Mouse (Mus musculus) thymus, postnatal 4 days (tissue): ENCODE measurements around the gene Rnf207.

Experiments
- DNase-seq: peaks from one replicate; pipeline ENCODE4 v3.0.0; 2021

Rnf207 gene

DNA sequence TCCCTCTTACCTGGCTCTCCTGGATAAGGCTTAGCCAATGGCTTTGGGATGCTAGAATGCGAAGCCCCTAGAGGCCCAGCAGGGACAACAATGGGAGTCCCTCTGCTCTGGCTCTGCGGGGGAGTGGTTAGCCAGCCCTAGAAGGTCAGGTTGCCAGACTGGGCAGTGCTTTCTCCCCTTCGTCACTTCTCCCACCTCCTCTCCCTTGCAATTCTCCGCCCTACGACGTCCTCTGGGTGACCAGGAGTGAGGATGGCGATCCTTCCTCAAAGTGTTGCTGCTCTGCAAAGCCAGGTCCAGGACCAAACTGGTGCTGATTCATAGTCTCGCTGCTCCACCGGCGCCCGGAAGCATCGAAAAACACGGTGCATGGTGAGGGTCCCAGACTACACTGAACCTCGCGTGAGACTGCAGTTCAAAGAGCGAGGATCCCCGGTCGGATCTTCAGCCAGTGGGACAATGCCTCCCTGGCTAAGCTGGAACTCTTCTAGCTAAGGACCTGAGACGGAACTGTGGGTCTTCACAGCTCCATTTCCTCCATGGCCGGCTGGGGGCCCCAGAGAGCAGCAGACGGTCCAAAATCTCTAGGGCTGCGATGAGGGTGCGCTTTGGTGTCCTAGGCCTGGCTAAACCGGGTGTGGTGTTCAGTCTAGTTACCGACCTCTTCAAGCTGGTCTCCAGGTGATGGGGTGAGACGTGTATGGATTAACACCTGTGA is at the start of gene Rnf207:
Gene Rnf207, minus strand, starts transcription at position 477 of the 718 bp plus-strand sequence.
- peak; percentile 68 for DNase-seq

DNA sequence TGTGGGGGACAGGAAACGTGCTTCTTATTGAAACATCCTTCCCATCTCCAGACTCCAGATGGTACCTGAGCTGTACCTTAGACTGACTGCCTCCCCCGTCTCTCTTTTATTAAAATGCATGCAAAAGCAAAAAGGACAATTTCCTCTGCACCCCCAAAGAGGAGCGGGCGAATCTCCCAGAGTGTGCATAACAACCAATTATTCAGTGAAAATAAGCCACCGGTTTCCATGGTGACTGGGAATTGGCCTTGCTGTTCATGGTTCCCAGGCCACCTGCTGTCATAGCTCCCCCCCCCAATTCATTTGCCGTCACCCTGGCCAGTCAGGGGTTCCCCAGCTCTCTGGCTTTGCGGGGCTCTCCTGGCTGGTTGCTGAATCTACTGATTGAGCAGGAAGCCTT is 46.4 kb upstream of the Rnf207 start:
- no peak for DNase-seq

DNA sequence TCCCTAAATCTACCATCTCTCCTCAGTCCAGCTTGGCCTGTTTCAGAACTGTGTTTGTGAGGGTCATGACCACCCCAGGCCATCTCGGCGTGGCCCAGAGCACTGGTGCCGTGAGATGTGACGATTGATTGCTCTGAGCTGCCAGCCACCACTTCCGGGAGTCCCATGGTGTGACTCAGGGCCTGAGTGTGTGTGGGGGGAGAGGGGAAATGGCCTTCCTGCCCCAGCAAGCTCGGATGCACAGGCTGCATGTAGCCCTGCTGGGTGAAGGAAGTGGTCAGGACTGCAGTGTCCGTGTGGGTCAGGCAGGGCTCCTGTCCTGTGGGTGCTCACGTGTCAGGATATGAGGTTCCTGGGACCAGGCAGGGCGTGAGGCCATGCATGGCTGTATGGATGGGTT is 43.4 kb upstream of the Rnf207 start:
- no peak for DNase-seq

DNA sequence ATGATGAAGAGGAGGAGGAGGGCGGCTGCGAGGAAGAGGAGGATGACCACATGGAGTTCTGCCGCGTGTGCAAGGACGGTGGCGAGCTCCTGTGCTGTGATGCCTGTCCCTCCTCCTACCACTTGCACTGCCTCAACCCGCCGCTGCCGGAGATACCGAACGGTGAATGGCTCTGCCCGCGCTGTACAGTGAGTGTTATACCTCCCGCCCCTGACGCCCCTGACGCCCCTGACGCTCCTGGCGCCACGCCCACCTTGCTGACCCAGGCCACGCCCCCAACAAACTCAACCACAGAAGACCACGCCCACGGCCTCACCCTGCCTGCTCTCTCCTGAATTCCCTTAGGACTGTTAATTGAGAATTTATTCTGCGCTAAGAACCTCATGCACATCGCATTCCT is 42.1 kb upstream of the Rnf207 start:
- peak; percentile 68 for DNase-seq

DNA sequence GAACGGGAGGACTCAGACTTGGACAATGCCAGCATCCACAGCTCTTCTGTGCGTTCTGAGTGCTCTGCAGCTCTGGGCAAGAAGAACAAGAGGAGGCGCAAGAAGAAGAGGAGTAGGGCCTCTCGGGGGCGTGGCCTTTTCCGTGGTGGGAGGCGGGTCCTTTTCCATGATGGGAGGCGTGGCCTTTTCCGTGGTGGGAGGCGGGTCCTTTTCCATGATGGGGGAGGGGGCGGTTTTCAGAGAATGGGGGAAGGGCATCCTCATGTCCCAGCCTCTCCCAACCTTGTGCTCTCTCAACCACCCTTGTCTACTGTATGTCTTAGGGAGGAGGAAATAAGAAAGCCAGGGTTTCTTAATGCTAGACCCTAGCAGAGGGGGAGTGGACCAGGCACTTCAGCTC is 40.9 kb upstream of the Rnf207 start:
- no peak for DNase-seq

DNA sequence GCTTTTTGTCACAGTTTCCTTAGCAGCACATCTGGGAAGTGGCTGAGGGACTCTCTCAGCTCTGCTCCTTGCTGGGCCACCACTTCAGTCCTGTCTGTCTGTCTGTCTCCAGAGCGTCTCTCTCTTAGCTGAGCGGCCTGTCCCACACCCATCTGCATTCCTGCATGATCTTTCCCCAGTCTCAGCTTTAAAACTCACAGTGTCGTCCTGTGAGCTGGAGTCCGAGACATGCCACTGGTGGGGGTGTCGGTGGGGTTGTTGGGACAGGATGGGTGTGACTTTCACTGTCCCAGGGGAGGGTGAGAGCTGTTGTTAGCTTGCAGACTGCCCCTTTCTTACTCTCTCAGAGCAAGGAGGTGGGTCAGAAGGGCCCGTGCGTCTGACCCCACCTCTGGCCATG is 36.9 kb upstream of the Rnf207 start:
- DNase-seq = no peak

DNA sequence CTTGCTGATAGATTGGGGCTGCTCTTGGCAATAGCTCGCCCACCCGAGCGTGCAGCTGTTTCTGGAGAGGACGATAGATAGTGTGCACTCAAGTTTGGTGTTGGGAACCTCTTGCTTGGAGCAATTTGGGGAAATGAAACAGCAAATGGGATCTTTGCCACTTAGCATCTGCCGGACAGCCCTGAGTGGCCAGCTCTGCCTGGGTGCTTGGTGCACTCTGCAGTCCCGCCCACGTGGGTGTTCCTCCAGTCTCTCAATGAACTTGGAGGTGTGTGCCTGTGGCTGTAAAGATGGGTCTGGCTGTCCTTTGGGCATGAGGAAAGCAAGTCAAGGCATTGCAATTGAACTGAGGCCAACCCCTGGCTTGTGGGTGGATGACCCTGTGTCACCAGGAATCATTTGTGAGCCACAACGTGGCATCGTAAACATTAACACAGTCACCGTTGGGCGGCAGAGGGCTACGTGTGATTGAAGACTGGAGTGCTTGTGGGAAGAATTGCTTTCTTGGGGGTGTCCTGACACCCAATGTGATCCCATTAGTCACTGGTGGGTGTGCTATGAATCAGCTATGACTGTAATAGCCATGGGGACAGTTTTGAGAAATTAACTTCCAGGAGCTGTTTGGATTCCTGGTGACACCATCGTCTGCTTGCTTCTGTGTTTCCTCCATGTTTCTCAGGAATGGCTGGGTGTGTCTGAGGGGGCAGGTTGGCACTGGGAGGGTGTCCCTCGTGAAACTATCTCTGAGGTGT is 35.3 kb upstream of the Rnf207 start:
- no peak for DNase-seq

DNA sequence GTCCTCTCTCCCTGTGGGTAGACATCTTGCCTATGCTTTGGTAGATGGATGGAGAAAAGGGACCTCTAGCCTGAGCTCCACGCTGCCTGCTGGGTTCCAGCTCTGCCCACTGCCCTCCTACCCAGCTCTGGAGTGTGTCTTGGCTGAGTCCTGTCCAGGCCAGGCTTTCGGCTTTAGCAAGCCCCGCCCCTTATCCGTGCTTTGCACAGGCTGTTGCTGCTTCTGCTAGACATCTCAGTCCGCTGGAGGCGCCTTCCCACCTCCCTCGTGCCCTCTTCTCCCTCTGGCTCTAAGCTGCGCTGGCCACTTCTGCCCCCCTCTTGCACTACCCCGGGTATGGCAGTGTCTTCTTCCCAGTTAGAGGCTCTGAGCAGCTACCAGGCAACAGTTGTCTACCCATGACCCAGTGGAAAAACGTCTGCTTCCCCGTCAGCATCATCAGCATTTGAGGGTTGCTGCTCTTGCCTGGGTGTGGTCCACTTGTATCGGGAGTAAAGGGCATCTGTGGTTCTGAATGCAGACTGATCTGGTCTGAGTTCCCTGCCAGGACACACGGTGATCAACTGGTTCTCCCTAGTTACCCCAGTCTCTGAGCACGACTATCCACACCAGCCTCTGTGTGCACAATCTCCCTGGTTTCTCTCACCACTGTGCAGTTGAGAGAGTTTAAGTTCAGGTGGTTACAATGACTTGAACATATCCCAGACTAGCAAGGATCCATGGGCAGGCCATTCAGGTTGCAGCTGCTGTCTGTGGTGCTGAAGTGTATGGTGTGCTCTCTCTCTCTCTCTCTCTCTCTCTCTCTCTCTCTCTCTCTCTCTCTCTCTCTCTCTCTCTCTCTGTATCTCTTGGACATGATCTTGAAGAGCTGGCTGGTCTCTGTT is 32.9 kb upstream of the Rnf207 start:
- no peak for DNase-seq

DNA sequence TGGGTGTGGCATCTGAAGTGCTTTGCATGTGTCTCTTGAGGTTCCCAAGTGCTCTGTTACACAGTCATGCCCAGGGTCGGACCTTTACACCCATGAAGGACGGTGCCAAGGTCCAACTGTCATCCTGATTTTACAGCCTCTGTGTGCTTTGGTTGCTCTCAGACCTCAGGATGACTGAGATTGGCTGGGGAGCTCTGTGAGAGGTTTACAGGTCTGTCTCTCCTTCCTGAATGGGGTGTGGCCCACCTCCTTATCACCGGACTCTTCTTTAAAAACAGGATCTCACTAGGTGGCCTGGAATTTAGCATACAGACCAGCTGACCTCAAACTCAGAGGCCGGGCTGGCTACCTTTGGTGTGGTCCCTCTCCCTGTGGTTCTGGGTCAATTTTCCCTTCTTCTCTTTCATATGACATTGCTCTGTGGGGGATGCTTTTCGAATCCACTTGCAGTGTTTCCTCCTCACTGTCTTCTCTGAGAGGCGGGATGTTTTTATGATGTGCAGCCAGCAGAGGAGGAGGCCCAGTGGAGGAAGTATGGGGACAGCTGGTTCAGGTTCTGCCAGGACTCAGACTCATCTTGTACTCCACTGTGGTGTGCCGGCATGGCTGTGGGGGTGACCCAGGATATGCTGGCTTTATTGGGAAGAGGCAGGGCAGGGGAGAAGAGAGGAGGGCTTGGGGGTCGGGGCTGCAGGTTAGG is 32.1 kb upstream of the Rnf207 start:
- no peak for DNase-seq

DNA sequence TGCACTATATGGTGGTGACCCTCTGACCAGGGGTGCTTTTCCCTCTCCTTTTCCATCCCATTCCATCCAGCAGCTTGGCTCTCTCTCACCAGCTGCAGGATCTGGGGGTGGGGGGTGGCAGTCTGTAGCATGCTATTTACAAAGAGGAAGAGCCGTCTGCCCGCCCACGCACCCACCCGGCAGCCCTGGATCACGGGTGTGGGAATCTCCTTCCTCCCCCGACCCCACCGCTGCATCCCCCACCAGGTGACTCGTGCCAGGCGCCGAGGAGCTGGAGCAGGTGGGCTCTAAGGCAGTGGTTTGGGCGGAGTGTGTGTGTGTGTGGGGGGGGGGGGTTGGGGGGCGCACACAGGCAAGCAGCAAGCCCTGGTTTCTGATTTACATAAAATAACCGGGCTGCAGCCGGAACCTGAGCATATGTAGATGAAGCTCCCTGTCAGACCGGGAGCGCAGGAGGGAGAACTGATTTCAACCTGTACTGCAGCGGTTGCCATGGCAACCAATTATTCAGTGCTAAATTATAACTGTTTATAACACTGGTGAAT is 31.1 kb upstream of the Rnf207 start:
- no peak for DNase-seq

DNA sequence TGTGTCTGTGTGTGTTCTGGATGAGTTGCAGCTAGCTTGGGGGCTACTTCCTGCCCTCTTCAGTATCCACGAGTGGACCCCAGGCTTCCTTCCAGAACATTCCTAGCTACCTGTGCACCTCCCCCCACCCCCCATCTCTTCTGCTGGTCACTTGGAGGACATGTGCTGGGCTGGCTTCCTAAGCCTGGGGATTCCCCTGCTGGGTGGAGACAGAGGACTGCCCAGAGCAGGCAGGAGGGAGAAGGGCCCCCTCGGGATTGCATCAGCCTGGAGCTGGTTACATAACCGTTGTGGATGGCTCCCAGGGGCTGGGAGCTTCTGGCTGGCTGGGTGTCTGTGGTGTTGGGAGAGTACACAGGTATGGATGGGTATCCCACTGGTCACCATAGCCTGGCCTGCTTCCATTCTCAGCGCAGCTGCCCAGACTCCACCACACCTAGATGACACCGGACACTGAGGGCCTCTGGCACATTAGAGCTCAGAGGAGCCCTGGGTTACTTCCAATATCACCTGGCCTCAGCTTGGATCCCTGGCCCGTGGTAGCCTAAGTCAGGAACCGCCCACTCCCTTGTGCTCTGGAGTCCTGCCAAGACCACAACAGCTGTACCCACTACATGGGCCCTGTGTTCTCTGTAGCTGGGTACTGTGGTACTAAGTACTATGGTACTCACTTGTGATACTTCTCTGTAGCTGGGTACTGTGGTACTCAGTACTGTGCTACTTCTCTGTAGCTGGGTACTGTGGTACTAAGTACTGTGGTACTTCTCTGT is 26.5 kb upstream of the Rnf207 start:
- DNase-seq = no peak

DNA sequence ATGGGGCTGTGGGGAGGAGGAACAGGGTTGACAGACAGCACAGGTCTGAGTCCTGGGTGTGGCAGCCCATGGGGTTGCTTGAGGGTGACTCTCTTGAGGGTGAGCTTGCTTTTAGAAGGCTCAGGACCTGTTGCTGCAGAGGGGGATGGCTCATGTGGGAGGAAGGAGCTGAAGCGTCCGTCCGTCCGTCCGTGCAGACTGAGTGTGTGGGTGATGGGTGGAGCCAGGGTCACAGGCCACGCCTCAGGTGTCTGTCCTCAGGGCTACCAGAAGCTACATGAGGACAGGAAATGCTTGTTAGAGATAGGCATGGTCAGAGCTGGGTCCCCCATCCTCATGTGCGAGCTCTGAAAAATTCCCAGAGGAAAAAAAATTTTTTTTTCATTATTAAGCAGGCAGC is 25.9 kb upstream of the Rnf207 start:
- DNase-seq = no peak

DNA sequence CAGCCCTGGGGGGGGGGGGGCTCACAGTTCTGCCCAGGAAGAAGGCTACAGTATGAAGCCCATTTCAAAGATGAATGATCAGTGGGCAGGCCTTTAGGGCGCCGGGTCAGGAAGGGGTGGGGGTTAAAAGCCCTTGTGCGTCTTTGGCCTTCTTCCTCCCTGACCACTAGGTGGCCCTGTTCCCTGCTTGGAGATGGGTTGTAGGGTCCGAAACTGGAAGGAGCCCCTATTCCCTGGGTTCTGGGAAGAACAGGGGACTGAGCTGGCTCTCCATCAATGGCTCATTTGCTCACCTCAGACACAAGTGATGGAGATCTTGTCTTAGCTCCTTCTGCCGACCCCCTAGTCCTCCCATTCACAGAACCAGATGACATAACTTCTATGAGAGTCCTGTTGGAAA is 24.5 kb upstream of the Rnf207 start:
- DNase-seq = peak; percentile 39

DNA sequence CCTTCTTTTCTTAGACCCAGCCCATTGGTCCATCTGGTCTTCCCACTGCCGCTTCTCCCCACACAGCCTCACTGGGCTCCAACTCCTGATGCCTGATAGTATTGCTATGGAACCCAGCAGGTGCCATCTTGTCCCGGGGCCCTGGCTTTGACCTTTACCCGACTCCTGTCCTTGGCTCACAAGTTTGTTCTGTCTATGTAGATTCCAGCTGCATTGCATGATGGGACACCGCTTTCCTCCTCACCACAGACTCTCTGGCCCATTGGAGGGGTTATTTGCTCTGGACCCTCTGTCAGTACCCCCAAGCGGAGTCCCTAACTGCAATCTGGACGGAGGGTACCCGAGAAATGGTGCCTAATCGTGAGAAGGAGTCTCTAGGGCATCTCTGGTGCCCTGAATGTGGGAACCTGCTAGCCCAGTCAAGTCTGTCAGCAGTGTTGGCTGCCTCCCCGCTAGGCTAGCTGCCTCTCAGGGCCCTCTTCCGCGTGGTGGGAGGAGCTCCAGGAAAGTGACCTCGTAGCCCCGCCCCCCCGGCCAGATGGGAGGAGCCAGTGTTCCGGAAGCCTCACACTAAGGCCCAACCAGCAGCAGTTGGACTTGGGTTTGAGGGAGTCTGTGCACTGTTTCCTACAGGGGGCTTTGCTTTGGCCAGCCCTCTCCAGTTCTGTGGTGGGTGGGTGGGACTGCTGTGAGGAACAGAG is 21.9 kb upstream of the Rnf207 start:
- DNase-seq = peak; percentile 72

DNA sequence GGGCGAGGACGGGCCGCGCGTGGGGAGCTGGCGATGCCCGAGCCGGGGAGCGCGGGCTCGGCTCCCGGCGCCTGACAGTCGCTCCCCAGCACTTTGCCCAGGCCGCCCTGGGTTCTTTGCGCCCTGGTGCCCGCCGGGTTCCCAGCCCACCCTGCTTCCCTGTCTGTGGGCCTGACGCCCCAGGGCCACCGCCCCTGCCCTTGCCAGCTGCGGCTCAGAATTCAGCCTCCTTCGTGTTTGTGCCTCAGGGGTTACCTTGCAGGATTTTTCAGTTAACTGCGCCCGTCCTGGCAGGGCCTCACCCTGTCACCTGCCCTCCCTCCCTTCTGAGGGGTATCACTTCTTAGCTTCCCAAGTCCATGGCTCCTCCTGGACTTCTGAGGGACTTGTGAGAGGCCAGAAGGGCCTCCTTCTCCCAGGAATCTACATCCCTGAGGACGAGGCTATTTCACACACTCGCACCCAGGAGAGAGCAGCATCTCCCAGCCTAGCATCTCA is 20.5 kb upstream of the Rnf207 start:
- DNase-seq = no peak

DNA sequence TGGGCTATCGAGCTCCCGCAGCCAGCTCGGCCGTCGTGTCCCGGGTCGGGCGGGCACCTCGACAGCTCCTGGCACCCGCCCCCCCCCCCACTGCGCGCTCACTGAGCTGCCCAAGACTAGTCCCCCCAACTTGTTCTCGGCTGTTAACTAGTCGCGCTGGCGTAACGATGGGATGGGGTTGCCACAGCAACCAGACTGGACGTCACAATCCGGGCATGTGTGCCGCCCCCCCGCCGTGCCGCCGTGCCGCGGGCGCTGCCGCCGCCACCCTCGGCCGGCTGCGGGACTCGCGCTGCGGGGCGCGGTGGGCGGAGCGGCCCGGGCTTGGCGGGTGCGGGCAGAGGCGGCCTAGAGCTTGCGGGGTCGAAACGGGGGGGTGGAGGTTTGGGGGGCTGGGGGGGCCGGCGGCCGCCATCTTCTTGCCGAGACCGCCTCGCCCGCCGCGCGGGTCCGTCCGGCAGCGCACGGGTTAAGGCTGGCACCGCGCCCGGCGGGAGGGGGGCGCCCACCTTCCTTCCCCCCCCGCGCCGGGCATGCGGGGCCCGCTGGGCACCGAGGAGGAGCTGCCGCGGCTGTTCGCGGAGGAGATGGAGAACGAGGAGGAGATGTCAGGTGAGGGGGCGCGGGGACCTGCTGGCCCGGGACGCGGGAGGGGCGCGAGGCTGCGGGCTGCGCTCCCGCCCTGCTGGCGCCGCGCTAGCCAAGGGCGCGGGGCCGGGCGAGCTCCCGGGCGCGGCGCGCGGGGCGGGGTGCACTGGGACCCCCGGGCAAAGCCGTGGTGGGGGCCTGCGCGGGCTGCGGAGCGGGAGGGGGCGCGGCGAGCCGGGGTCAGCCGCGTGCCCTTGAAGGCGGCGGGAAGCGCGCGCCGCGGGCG is 19.9 kb upstream of the Rnf207 start, which contains the start of gene Chd5:
Gene Chd5, plus strand, starts transcription at position 233 of the 874 bp plus-strand sequence.
- DNase-seq = no peak

DNA sequence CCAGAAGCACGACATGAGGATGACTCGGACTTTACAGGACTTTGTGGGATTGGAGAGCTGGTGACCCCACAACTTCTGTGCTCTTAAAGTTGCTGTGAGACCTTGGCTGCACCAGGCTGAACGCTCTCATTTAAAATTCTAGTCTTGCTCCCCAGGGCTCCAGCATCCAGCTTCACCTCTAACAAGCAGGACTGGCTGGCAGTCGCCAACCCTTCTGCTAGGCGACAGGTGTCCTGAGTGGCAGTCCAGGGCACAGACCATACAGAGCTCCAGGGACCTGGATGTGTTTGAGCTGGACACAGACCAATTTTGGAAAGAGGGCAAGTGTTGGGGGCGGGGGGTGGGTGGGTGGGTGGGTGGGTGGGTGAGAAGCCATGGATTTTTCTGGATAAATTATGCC is 19.0 kb upstream of the Rnf207 start:
- no peak for DNase-seq

DNA sequence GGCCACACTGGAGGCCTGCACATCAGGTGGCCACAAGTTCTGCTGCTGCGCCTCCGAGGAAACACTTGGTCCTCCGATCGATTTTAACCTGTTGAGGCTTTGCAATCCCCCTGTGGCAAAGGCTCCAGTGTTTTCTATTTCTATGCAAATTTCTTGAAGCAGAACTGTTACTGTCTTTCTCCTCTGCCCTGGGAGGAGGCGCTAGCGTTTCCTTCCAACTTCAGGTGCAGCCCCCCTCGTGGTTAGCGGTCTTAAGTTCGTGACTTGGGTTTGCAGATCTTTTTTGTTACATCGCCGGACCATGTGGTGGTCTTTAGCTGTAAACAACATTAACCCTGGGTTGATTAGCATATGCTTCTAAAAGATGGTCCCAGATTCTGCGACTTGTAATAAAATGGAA is 14.8 kb upstream of the Rnf207 start:
- no peak for DNase-seq

DNA sequence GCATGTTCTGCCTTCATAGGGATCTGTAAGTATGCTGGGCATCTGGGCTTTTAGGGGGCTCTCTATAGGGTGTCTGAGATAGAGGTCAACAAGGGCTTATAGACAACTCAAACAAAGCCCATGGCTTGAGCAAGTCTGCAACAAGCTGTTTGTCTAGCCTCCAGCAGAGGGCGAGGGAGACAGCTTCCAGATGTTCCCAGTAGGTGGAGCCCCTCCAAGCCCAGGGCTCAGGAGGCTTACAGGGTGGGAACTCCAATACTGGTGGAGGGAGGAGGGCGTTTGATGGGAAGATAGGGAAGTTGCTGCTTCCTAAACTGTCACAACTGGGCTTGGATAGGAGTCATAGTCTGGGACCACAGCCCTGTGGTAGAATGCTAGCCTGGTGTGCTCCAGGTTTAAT is 14.2 kb upstream of the Rnf207 start:
- peak; percentile 81 for DNase-seq

DNA sequence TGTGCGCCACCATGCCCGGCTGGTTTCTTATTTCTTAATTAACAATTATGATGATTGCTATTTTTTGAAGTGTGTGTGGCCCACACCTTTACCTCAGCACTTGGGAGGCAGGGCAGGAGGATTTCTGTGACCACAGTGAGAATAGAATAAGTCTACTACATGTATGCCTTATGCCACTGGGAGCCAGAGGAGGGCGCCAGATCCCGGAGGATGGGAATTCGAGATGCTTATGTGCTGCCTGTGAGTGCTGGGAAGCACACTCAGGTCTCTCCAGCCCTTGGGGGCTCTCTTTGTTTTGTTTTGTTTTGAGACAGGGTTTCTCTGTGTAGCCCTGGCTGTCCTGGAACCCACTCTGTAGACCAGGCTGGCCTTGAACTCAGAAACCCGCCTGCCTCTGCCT is 9.9 kb upstream of the Rnf207 start:
- DNase-seq = peak; percentile 85
